Mouse (Mus musculus) bone marrow macrophage, adult 2 months (primary cell): Measurements from ENCODE around the gene Gss.

Experiments used
- CTCF ChIP-seq: IDR thresholded peaks from 2 replicates; pipeline ENCODE4 v1.5.1; 2012; ENCODE audit warnings: low read depth, mild to moderate bottlenecking, low read length, moderate library complexity
- POLR2A ChIP-seq: IDR thresholded peaks from 2 replicates; pipeline ENCODE4 v1.6.1; 2012; ENCODE audit warnings: mild to moderate bottlenecking, low read depth, low read length, borderline replicate concordance

GRCm38 (mm10) chr2:155616971-155617370 lies 24.4 kb upstream of the Gss start:
- TF ChIP-seq POLR2A (no peak), CTCF (no peak)
